Mouse (Mus musculus) myocyte (in vitro differentiated cells): ENCODE data around the gene Gm20388.

Experiments
- CEBPB ChIP-seq: IDR thresholded peaks from 2 replicates; pipeline ENCODE4 v1.6.1; 2011; ENCODE audit warnings: mild to moderate bottlenecking, moderate library complexity; ENCODE audit not compliant: poor library complexity, insufficient read depth, severe bottlenecking
- E2F4 ChIP-seq: IDR thresholded peaks from one replicate; pipeline ENCODE4 v1.6.1; 2011; ENCODE audit warnings: mild to moderate bottlenecking, control low read depth, moderate library complexity; ENCODE audit not compliant: insufficient read depth
- MAX ChIP-seq: IDR thresholded peaks from one replicate; pipeline ENCODE4 v1.6.1; 2011; ENCODE audit warnings: low read depth, mild to moderate bottlenecking, control low read depth
- MYOG ChIP-seq, 3 experiments: IDR thresholded peaks; one replicate each; pipeline ENCODE4 v1.6.1; 2011; ENCODE audit warnings: control low read depth in 2 of 3, low read depth in 2 of 3, mild to moderate bottlenecking in 2 of 3; ENCODE audit not compliant: insufficient read length in 2 of 3, control insufficient read depth in 1 of 3, insufficient read depth in 1 of 3
- POLR2A ChIP-seq: IDR thresholded peaks from one replicate; pipeline ENCODE4 v1.6.1; 2011; ENCODE audit warnings: low read depth, mild to moderate bottlenecking, control low read depth, moderate library complexity; ENCODE audit not compliant: insufficient read length
- POLR2AphosphoS2 ChIP-seq: IDR thresholded peaks from one replicate; pipeline ENCODE4 v1.6.1; 2011; ENCODE audit warnings: low read depth, control low read depth; ENCODE audit not compliant: insufficient read length
- REST ChIP-seq: IDR thresholded peaks from one replicate; pipeline ENCODE4 v1.6.1; 2011; ENCODE audit warnings: mild to moderate bottlenecking, control low read depth, moderate library complexity; ENCODE audit not compliant: insufficient read depth, insufficient read length
- SRF ChIP-seq: IDR thresholded peaks from one replicate; pipeline ENCODE4 v1.6.1; 2011; ENCODE audit warnings: low read depth; ENCODE audit not compliant: control insufficient read depth, insufficient read length
- TCF12 ChIP-seq: IDR thresholded peaks from one replicate; pipeline ENCODE4 v1.6.1; 2011; ENCODE audit warnings: mild to moderate bottlenecking, control low read depth; ENCODE audit not compliant: poor library complexity, insufficient read depth, severe bottlenecking
- TCF3 ChIP-seq: IDR thresholded peaks from one replicate; pipeline ENCODE4 v1.6.1; 2011; ENCODE audit warnings: low read depth, control low read depth; ENCODE audit not compliant: insufficient read length
- USF1 ChIP-seq: IDR thresholded peaks from one replicate; pipeline ENCODE4 v1.6.1; 2011; ENCODE audit warnings: low read depth, mild to moderate bottlenecking, control low read depth, moderate library complexity

GRCm38 (mm10) chr8:123503801-123504467, 3593.3 kb downstream of the Gm20388 start:
- TF ChIP-seq POLR2A (no peak), USF1 (no peak), E2F4 (no peak), POLR2AphosphoS2 (peak; percentile 20), MAX (no peak), SRF (no peak), MYOG (IDR thresholded peaks at IDR 0.05; ENCODE audit: control insufficient read depth in 1 of 3, insufficient read depth in 1 of 3, insufficient read length in 2 of 3, low read depth in 2 of 3) (no peak), TCF12 (no peak), TCF3 (no peak), CEBPB (no peak), REST (no peak)
